Mouse (Mus musculus) left cerebral cortex, postnatal 25 days (tissue): ENCODE data around the gene Itpk1. TPM values are rescaled to one million over a fixed set of nuclear protein-coding genes. Genes with fewer than 3 reads are reported as not detected.

Source experiments
- DNase-seq, 2 experiments: peaks; one replicate each; pipeline ENCODE4 v3.0.0; 2022; ENCODE audit warnings: low spot score in 2 of 2, mixed read lengths in 1 of 2
- intact Hi-C: fragments of 180-260 bp; cut with DNase I; formaldehyde crosslinking; loops from one replicate; pipeline ENCODE4 v1.15.1; 2025
- total RNA-seq, 2 experiments: library from RNA; stranded (reverse); gene quantifications; 2 replicates each; pipeline ENCODE4 v1.2.3; 2021

Itpk1 gene
- total RNA-seq, 2 experiments from 2014 or later, result 63.9 to 70.2 TPM

DNA sequence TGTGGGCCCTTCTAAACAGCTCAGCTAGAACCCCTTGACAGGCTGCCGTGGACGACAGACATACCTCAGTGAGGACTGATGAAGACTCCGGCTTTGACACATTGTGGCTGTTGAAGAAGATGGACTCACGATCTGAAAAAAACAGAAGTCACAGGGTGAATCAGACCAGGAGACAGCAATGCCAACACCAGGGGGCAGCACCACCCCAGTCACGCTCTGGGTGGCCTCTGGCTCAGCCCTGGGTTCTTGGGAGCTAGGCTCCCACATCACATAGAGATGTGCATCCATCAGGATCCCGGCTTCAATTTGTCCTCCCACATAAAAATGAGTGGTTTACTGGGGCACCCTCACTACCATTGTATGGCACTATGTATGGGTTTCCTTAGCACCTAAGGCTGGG lies 125.7 kb downstream of the Itpk1 start:
- intact Hi-C loops, result loop anchor here (2.0 kb wide), 2 partner anchors 126 to 140 kb away; partner anchors contain the start of gene Itpk1
- peak; percentile 73 to 74 for DNase-seq

- no peak for DNase-seq
- intact Hi-C loops, result no loop called here
Measured at GRCm38 (mm10) chr12:102576659-102577398, 127.9 kb downstream of the Itpk1 start.

DNA sequence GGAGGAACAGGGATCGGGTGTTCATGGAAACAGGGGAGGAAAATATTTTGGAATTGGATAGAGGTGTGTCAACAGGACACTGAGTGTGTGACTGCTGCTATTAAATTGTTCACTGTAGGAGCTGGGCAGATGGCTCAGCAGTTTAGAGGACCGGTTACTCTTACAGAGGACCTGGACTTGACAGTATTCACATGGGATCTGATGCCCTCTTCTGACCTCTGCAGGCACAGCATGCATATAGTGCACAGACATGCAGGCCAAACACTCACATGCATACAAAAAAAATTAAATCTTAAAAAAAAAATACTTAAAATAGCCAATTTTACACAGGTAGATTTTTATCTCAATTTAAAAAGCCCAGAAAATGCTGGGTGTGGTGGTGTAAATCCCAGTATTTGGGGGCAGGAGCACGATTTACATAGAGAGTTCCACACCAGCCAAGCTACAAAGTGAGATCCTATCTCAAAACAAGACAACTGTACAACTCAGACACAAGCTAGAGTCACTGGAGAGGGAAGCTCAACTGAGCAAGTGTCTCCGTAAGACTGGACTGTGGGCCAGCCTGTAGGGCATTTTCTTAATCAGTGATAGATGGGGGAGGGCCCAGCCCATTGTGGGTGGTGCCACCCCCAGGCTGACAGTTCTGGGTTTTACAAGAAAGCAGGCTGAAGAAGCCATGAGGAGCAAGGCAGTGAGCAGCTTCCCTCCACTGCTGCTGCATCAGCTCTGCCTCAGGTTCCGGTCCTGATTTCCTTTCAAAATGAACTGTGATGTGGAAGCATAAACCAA lies 129.0 kb downstream of the Itpk1 start:
- intact Hi-C loops, result no loop called here
- DNase-seq, result no peak

GRCm38 (mm10) chr12:102573036-102573435 lies 131.7 kb downstream of the Itpk1 start:
- no peak for DNase-seq
- intact Hi-C loops, result no loop called here

- no peak for DNase-seq
- intact Hi-C loops, result no loop called here
Measured at GRCm38 (mm10) chr12:102571666-102572065, 133.1 kb downstream of the Itpk1 start.

GRCm38 (mm10) chr12:102570734-102571133 lies 134.0 kb downstream of the Itpk1 start:
- intact Hi-C loops, result no loop called here
- no peak for DNase-seq

- intact Hi-C loops, result no loop called here
Measured at GRCm38 (mm10) chr12:102570111-102570510, 134.6 kb downstream of the Itpk1 start.

GRCm38 (mm10) chr12:102568219-102568618 lies 136.5 kb downstream of the Itpk1 start:
- DNase-seq, result no peak
- intact Hi-C loops, result no loop called here

More at GRCm38 (mm10) chr12:102570111-102570510, 134.6 kb downstream of the Itpk1 start:
- DNase-seq, result no peak

DNA sequence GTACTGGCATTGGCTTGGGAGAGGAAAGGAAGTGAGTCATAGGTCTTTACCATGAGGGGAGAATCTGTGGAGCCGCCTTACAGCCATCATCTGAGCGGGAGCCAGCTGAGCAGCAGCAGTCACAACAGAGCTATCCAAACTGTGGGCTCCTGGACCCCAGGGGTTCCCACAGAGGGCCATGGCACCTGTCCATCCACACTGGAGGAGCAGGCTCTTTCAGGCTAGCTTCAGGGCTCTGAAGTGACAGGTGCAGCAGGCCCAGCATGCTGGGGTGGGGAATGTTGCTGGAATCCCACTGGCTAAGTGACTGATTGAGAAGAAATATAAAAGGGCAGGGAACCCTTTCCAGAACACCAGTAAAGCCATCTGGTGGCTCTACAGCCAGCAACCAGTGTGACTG lies 137.8 kb downstream of the Itpk1 start:
- intact Hi-C loops, result no loop called here
- DNase-seq, result no peak

DNA sequence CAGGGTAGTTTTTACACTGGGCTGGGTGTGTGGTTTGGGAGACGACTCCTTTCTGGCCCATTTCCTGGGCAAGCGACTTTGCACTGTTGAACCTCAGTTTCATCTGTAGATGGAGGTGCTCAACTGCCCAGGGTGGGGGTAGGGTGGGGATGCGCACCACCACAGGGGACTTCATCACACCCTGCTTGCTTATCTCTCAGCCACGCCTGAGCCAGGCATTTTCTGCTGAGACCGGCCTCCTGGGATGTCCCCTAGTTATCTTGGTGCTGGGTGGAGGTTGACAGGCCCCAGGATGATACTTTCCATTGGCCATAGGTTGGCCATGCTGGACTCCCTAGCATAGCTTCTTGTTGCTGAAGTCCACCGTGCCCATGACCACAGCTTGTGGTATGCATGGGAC lies 139.6 kb downstream of the Itpk1 start:
- DNase-seq, result no peak
- intact Hi-C loops, result no loop called here

- intact Hi-C loops, result no loop called here
- peak; percentile 37 to 81 for DNase-seq
Measured at GRCm38 (mm10) chr12:102557372-102557771, 147.4 kb downstream of the Itpk1 start.

- peak; percentile 31 to 41 for DNase-seq
- intact Hi-C loops, result no loop called here
Measured at GRCm38 (mm10) chr12:102555850-102556249, 148.9 kb downstream of the Itpk1 start.

DNA sequence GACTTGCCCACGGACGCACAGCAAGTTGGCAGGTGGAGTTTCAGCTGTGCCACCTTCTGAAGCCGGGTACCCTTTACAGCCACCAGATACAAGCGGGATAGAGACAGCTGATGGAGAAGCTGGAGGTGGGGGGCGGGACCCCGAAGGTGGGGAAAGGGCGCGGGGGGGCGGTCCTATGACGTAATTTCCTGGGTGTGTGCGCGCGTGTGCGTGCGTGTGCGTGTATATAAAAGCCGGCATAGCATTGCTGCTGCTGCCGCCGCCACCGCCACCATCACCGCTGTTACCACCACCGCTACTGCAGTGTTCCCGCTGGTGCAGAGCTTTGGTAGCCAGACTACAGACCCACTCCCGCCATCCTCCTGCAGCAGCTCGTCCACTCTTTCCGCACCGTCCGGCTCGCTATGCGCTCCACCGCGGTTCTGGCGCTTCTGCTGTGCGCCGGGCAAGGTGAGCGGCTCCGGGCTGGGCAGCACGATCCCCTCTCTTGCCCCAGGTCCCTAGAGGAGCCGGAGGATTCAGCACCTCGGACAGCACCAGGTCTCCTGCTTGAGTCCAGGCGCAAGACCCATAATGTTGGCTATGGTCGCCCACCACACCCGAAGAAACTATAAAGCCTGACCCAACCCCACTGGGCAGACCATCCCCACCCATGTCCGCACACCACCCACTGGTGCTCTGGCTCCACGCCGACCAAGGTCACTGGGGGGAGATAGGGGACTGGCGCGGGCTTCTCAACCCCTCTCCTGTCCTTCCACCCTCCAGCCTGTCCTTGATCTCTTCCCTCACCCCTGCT lies 149.8 kb downstream of the Itpk1 start, which contains the start of gene Chga:
Gene Chga, plus strand, starts transcription at position 249 of the 796 bp plus-strand sequence.
- DNase-seq, result peak; percentile 80 to 86
- intact Hi-C loops, result no loop called here

DNA sequence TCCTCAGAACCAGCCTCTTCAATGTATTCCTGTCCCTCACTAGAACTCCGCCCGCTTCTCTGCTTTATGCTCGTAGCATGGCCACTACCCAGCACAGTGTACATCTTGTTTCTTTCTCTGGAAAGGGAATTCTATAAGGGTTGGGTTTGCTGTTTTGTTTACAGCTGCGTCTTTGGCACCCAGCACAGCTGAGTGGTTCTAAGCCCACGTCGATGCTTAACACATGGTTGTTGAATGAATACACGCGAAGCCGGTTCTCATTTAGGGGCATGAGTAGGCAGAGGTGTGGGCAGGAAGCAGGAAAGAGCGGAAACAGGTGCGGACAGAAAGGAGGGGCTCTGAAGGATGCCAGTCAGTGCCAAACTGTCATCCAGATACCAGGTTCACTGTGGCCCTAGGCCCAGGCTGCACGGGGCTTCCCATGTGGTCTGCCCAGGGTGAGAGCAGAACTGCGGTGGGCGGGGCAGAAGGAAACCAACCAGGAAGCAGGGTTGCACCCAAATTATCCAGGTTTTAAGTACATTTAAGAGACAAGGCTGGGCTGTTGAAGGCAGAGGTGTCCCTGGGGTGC lies 150.9 kb downstream of the Itpk1 start:
- intact Hi-C loops, result no loop called here
- peak in 1 of 2 experiments; percentile 68 for DNase-seq

GRCm38 (mm10) chr12:102552001-102552400 lies 152.7 kb downstream of the Itpk1 start:
- DNase-seq, result no peak
- intact Hi-C loops, result no loop called here

DNA sequence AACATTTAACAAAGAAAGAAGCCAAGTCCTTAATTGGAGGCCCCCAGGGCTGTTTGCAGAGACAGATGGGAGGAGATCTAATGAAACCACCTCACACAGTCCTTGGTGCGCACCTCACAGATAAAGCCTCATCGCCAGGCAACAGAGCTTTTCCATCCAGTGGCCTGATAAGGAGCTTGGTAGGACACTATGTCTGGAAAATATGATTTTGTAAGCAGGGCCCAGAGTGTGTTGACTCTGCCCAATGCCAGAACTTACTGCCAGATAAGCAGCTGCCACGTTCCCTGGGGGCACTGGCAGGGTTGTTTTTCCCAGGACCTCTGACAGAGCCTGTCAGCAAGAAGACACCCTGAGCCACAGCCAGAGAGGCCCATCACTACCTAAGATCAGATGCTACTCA lies 153.5 kb downstream of the Itpk1 start:
- DNase-seq, result no peak
- intact Hi-C loops, result no loop called here

GRCm38 (mm10) chr12:102550529-102550928 lies 154.2 kb downstream of the Itpk1 start:
- no peak for DNase-seq
- intact Hi-C loops, result no loop called here

GRCm38 (mm10) chr12:102545122-102545521 lies 159.6 kb downstream of the Itpk1 start:
- DNase-seq, result no peak
- intact Hi-C loops, result no loop called here

DNA sequence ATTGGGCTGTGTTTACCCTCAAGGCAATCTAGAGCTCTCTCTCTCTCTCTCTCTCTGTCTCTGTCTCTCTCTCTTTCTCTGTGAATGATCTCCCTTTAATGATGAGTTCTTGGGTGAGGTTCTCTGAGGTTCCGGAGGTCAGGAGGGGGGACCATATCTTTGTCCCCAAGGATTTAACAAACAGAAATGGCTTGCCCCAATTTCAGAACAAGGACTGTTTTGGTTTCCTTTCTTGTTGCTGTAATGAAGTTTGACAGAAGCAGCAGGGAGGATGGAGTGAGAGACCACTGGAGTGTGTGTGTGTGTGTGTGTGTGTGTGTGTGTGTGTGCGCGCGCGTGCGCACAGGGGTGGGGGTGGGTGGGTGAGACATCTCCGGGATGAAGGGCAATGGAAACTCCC lies 163.6 kb downstream of the Itpk1 start:
- DNase-seq, result no peak
- intact Hi-C loops, result no loop called here

GRCm38 (mm10) chr12:102540278-102540677 lies 164.5 kb downstream of the Itpk1 start:
- intact Hi-C loops, result no loop called here
- peak in 1 of 2 experiments; percentile 59 for DNase-seq
